Mouse (Mus musculus) heart, postnatal 0 days (tissue): Measurements from ENCODE around the gene Krtap4-16. TPM values are rescaled to one million over a fixed set of nuclear protein-coding genes. Genes with fewer than 3 reads are reported as not detected.
"Not testable (repeated sequence)": the region's sequence is repeated elsewhere in the genome, so short reads cannot be mapped to it uniquely, and the experiment has no call there.

ENCODE experiments used
- ATAC-seq: fragments of 200-750 bp; cut with Nextera tagmentation; 2 replicates; pipeline ENCODE4 v1.8.0; 2017; ENCODE audit warnings: low read depth, moderate number of reproducible peaks, moderate library complexity; ENCODE audit not compliant: insufficient read depth
- DNase-seq: peaks from one replicate; pipeline ENCODE4 v3.0.0-alpha.2; 2016; ENCODE audit warnings: low spot score
- H3K27ac ChIP-seq: fragments of 300-500 bp; sonication (generic); 2 replicates; pipeline ENCODE4 v1.5.1; 2014; ENCODE audit warnings: low read depth, mild to moderate bottlenecking
- H3K27me3 ChIP-seq: fragments of 300-500 bp; sonication (generic); 2 replicates; pipeline ENCODE4 v1.6.1; 2014; ENCODE audit warnings: low read length, mixed read lengths; ENCODE audit not compliant: control insufficient read depth, insufficient read depth
- H3K36me3 ChIP-seq: fragments of 300-500 bp; sonication (generic); replicated peaks from 2 replicates; pipeline ENCODE4 v1.6.1; 2014; ENCODE audit warnings: low read length, mixed read lengths; ENCODE audit not compliant: control insufficient read depth, insufficient read depth
- H3K4me1 ChIP-seq: fragments of 300-500 bp; sonication (generic); 2 replicates; pipeline ENCODE4 v1.6.1; 2014; ENCODE audit warnings: antibody characterized with exemption; ENCODE audit not compliant: control insufficient read depth, insufficient read depth
- H3K4me2 ChIP-seq: fragments of 300-500 bp; sonication (generic); 2 replicates; pipeline ENCODE4 v1.6.1; 2014; ENCODE audit warnings: low read depth, mild to moderate bottlenecking, low read length, moderate library complexity
- H3K4me3 ChIP-seq: fragments of 300-500 bp; sonication (generic); 2 replicates; pipeline ENCODE4 v1.5.1; 2014; ENCODE audit warnings: low read depth, low read length
- H3K9ac ChIP-seq: fragments of 300-500 bp; sonication (generic); replicated peaks from 2 replicates; pipeline ENCODE4 v1.6.1; 2014; ENCODE audit warnings: low read depth, low read length, mixed read lengths
- H3K9me3 ChIP-seq: fragments of 300-500 bp; sonication (generic); replicated peaks from 2 replicates; pipeline ENCODE4 v1.6.1; 2016; ENCODE audit warnings: low read length; ENCODE audit not compliant: control insufficient read depth
- CTCF ChIP-seq: IDR thresholded peaks from 2 replicates; pipeline ENCODE4 v1.5.1; 2016; ENCODE audit warnings: antibody characterized with exemption, control low read depth, low read depth
- EP300 ChIP-seq: IDR thresholded peaks from 2 replicates; pipeline ENCODE4 v1.6.1; 2016; ENCODE audit warnings: antibody characterized with exemption, low read depth
- WGBS: fragments of 180-500 bp; shearing (Covaris S2); extraction: QIAGEN DNeasy Blood & Tissue Kit; methylation state at CpG from one replicate; pipeline ENCODE4 v1.1.7; 2014; 5-methylcytosine and 5-hydroxymethylcytosine counted together
- polyA plus RNA-seq: library from polyadenylated mRNA; unstranded; fragments of >200 nt; fragmentation: Nextera tagmentation; extraction: Ambion mirVana; gene quantifications from 2 replicates; pipeline ENCODE4 v1.2.1, GENCODE M21; 2015
- total RNA-seq: library from RNA; depleted of rRNA; stranded (reverse); fragments of >200 nt; gene quantifications from 2 replicates; pipeline ENCODE4 v1.2.3, GENCODE M21; 2014; ENCODE audit warnings: low replicate concordance; rRNA removed

Gene Krtap4-16
- total RNA-seq (not detected in 2 replicates), polyA plus RNA-seq (not detected in 2 replicates)

GRCm38 (mm10) chr11:99851508-99851907 lies at the start of gene Krtap4-16:
Gene Krtap4-16, minus strand, starts transcription at chr11:99851608.
- no peak for TF ChIP-seq CTCF
- no peak for TF ChIP-seq EP300
- Histone ChIP-seq H3K36me3 (no peaks in the 10 kb centered on the region), H3K4me1 (no peaks in the 10 kb centered on the region), H3K27ac (no peak within 1 kb of the TSS), H3K27me3 (no peaks in the 10 kb centered on the region), H3K9ac (no peak within 1 kb of the TSS), H3K9me3 (no peaks in the 10 kb centered on the region), H3K4me2 (no peak within 1 kb of the TSS), H3K4me3 (no peak within 1 kb of the TSS)
- DNase-seq (no peak), ATAC-seq (no peak)

DNA sequence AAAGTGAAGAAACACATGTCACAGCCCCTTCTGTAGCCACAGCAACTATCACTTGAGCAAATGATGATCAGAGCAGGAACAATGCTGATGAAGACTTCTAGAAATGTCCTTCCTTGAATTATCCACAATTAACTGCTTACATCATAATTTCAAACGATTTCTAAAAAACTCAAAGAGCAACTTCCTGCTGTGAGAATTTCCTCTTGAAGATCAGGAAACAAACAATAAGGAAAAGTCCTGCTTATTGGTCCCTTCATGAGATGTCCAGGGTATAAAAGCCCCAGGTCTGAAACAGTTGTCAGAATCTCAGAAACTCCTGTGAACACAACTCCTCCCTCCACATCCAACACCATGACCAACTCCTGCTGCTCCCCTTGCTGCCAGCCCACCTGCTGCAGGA lies 27.5 kb upstream of the Krtap4-16 start, which contains the start of gene Gm11567:
TSS of gene Gm11567 (plus strand) at position 301 of the 400 bp plus-strand sequence.
- not testable (repeated sequence) for H3K27me3 ChIP-seq, H3K9me3 ChIP-seq, H3K4me2 ChIP-seq, H3K36me3 ChIP-seq, ATAC-seq, H3K27ac ChIP-seq, DNase-seq, H3K4me1 ChIP-seq, H3K4me3 ChIP-seq, H3K9ac ChIP-seq
- 21% methylated on average over 1 of the region's 1 CpGs for WGBS

GRCm38 (mm10) chr11:99873089-99873488 lies 21.7 kb upstream of the Krtap4-16 start, which contains the start of gene Krtap9-1:
Gene Krtap9-1, plus strand, starts transcription at chr11:99873389.
- H3K4me1 ChIP-seq, H3K36me3 ChIP-seq, H3K27ac ChIP-seq, H3K27me3 ChIP-seq, H3K9me3 ChIP-seq, H3K4me3 ChIP-seq, H3K4me2 ChIP-seq, ATAC-seq, DNase-seq, H3K9ac ChIP-seq: not testable (repeated sequence)
- 46% methylated on average over 1 of the region's 1 CpGs for WGBS

DNA sequence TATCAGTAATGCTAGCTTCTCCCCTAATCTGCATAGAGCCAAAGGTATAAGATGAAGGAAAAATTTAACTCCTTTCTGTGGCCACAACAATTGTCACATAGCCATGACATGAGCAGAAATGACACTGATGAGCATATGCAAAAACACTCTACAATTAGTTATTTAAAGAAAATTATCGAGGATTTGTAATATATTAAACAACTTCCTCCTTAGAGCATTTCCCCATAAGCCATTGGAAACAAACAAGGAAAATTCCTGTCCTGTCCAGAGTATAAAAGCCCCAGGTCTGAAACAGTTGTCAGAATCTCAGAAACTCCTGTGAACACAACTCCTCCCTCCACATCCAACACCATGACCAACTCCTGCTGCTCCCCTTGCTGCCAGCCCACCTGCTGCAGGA lies 12.8 kb upstream of the Krtap4-16 start, which contains the start of gene Gm11559:
TSS of gene Gm11559 (plus strand) at position 301 of the 400 bp plus-strand sequence.
- not testable (repeated sequence) for DNase-seq, H3K9me3 ChIP-seq, H3K4me3 ChIP-seq, ATAC-seq, H3K27ac ChIP-seq, H3K27me3 ChIP-seq, H3K36me3 ChIP-seq, H3K4me2 ChIP-seq, H3K4me1 ChIP-seq, H3K9ac ChIP-seq
- 34% methylated on average over 1 of the region's 1 CpGs for WGBS

GRCm38 (mm10) chr11:99858761-99859160 lies 7.4 kb upstream of the Krtap4-16 start:
- DNase-seq (no peak), ATAC-seq (no peak)
- Histone ChIP-seq H3K27me3 (no peaks in the 10 kb centered on the region), H3K4me2 (no peak overlapping the region), H3K9me3 (no peaks in the 10 kb centered on the region), H3K27ac (no peak overlapping the region), H3K36me3 (no peaks in the 10 kb centered on the region), H3K4me1 (no peaks in the 10 kb centered on the region), H3K9ac (no peak overlapping the region), H3K4me3 (no peak overlapping the region)
- 65% methylated on average over 2 of the region's 2 CpGs for WGBS
- TF ChIP-seq EP300 (no peak), CTCF (no peak)

DNA sequence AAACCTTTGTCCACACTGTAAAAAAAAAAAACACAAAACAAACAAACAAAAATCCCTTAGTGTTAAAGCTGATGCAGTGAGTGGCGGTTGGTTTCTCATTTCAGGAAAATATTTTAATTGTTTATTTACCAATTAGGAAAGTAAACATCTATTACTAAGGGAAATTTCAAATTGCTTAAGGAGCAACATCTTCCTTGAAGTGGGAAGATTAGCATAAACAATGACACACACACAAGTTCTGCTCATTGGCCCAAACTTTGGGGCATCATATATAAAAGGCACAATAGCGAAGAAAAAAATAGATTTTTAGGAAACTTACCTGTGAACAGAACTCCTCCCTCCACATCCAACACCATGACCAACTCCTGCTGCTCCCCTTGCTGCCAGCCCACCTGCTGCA lies 6.2 kb upstream of the Krtap4-16 start, which contains the start of gene Gm11568:
TSS of gene Gm11568 (plus strand) at position 301 of the 400 bp plus-strand sequence.
- no peak within 1 kb of the TSS for H3K4me2 ChIP-seq
- H3K4me3 ChIP-seq: no peak within 1 kb of the TSS
- no peaks in the 10 kb centered on the region for H3K9me3 ChIP-seq
- DNase-seq (no peak), ATAC-seq (no peak)
- no peak within 1 kb of the TSS for H3K9ac ChIP-seq
- 79% methylated on average over 2 of the region's 2 CpGs for WGBS
- H3K27me3 ChIP-seq: no peaks in the 10 kb centered on the region
- no peaks in the 10 kb centered on the region for H3K4me1 ChIP-seq
- TF ChIP-seq EP300: no peak
- TF ChIP-seq CTCF: no peak
- no peaks in the 10 kb centered on the region for H3K36me3 ChIP-seq
- H3K27ac ChIP-seq: no peak within 1 kb of the TSS
